ENCODE assay signal across 9 mouse cellular contexts in genomic region chr19:46505646-46506371, GRCm38 (mm10). TPM values are rescaled to one million over a fixed set of nuclear protein-coding genes. Genes with fewer than 3 reads are reported as not detected.
A peak's percentile ranks its signal among the peaks of the same experiment; 100 is the strongest.
DNase-seq lines count a peak whose midpoint lies in the region; ATAC-seq and TF ChIP-seq lines count a peak whose summit lies in the region.
"Had no signal": no experiment of that assay in that cellular context is flagged by ENCODE, and none has a peak within 500 bp of the region (broad histone marks: within the 10 kb centered on the region; RNA-seq: fewer than 3 reads in every experiment).

No protein-coding gene starts in this region.

- WGBS in embryonic facial prominence, embryonic 15.5 days: 79% methylated on average over 8 of the region's 8 CpGs
- 85% methylated on average over 8 of the region's 8 CpGs for WGBS in limb, embryonic 12.5 days
- 56% methylated on average over 8 of the region's 8 CpGs for WGBS in midbrain, postnatal 0 days

- peak overlapping the region; percentile 87 for H3K4me3 ChIP-seq in embryonic facial prominence, embryonic 15.5 days (replicated peaks)
- 0 out of 2 replicates have a peak overlapping the region, but pooled peaks have one; percentile 88 for H3K4me3 ChIP-seq in limb, embryonic 12.5 days (replicated peaks)
- peak overlapping the region; percentile 99; the same call in 1 of the 2 replicates for H3K4me3 ChIP-seq in midbrain, postnatal 0 days (ENCODE audit: low read depth, low read length)

- no peak overlapping the region for H3K27ac ChIP-seq in embryonic facial prominence, embryonic 15.5 days (replicated peaks)
- H3K27ac ChIP-seq in limb, embryonic 12.5 days: no peak overlapping the region
- H3K27ac ChIP-seq in midbrain, postnatal 0 days (ENCODE audit: low read depth, low read length): no peak overlapping the region

- H3K9ac ChIP-seq in embryonic facial prominence, embryonic 15.5 days: no peak overlapping the region
- H3K9ac ChIP-seq in limb, embryonic 12.5 days (replicated peaks): no peak overlapping the region
- H3K9ac ChIP-seq in midbrain, postnatal 0 days (replicated peaks; ENCODE audit: low read length, poor library complexity, severe bottlenecking): peak overlapping the region; percentile 97; the same call in 1 of the 2 replicates

- H3K9me3 ChIP-seq in embryonic facial prominence, embryonic 15.5 days (replicated peaks): no peaks in the 10 kb centered on the region
- no peaks in the 10 kb centered on the region for H3K9me3 ChIP-seq in limb, embryonic 12.5 days
- H3K9me3 ChIP-seq in midbrain, postnatal 0 days (ENCODE audit: low read length): no peaks in the 10 kb centered on the region

- peaks cover 17% of the 10 kb centered on the region for H3K36me3 ChIP-seq in embryonic facial prominence, embryonic 15.5 days
- H3K36me3 ChIP-seq in limb, embryonic 12.5 days: peaks cover 54% of the 10 kb centered on the region
- H3K36me3 ChIP-seq in midbrain, postnatal 0 days (ENCODE audit: insufficient read depth, low read length): no peaks in the 10 kb centered on the region; the same call in 1 of the 2 replicates

- H3K4me2 ChIP-seq in embryonic facial prominence, embryonic 15.5 days (replicated peaks): peak overlapping the region; percentile 94
- 0 out of 2 replicates have a peak overlapping the region, but pooled peaks have one; percentile 24 for H3K4me2 ChIP-seq in limb, embryonic 12.5 days
- peak overlapping the region; percentile 98 for H3K4me2 ChIP-seq in midbrain, postnatal 0 days (ENCODE audit: low read depth, low read length, poor library complexity, severe bottlenecking)

- DNase-seq in kidney, adult 9 months: peak; percentile 43
- DNase-seq in kidney, adult 8-10 months: no peak
- no peak for DNase-seq in midbrain, postnatal 0 days (ENCODE audit: low spot score)
- DNase-seq in B cell, adult 2 months: no peak
- DNase-seq in right cerebral cortex, postnatal 10 days (ENCODE audit: low spot score in 2 of 2): no peak
- DNase-seq in right cerebral cortex, adult 2 months (ENCODE audit: low spot score in 2 of 2): no peak

- H3K27me3 ChIP-seq in embryonic facial prominence, embryonic 15.5 days: no peaks in the 10 kb centered on the region
- H3K27me3 ChIP-seq in limb, embryonic 12.5 days: no peaks in the 10 kb centered on the region
- no peaks in the 10 kb centered on the region for H3K27me3 ChIP-seq in midbrain, postnatal 0 days (ENCODE audit: insufficient read depth, low read length)
- H3K27me3 ChIP-seq: Patski had no signal

- ATAC-seq in embryonic facial prominence, embryonic 15.5 days (ENCODE audit: insufficient number of reproducible peaks, low FRiP score, low TSS enrichment, low read depth): no peak
- no peak for ATAC-seq in limb, embryonic 12.5 days (ENCODE audit: insufficient number of reproducible peaks, insufficient read depth, low FRiP score, low TSS enrichment, low read depth)
- ATAC-seq in midbrain, postnatal 0 days (ENCODE audit: low FRiP score): no peak
- ATAC-seq: Patski had no signal

- no peak for TF ChIP-seq CTCF in midbrain, postnatal 0 days (IDR thresholded peaks at IDR 0.05)

- H3K4me1 ChIP-seq in embryonic facial prominence, embryonic 15.5 days: peaks cover 72% of the 10 kb centered on the region
- peaks cover 72% of the 10 kb centered on the region for H3K4me1 ChIP-seq in limb, embryonic 12.5 days (replicated peaks)
- peaks cover 36% of the 10 kb centered on the region for H3K4me1 ChIP-seq in midbrain, postnatal 0 days (ENCODE audit: insufficient read depth, low read length)

RNA-seq across cellular contexts. Expression of gene Trim8, which starts 4.3 kb away (rescaled TPM):
- 20.7 and 21.7 TPM in 2 replicates for polyA plus RNA-seq in embryonic facial prominence, embryonic 15.5 days (2015; fragmentation: Nextera tagmentation; extraction: Ambion mirVana)
- polyA plus RNA-seq in limb, embryonic 12.5 days (2016; fragmentation: Nextera tagmentation; extraction: Ambion mirVana): 17.3 and 21.5 TPM in 2 replicates
- 96.6 and 103 TPM in 2 replicates for total RNA-seq in midbrain, postnatal 0 days (2014; rRNA removed)
- 27.8 and 30.4 TPM in 2 replicates for polyA plus RNA-seq in midbrain, postnatal 0 days (2015; fragmentation: Nextera tagmentation; extraction: Ambion mirVana)

Comparison
In these comparisons a context has a peak if more than half of its experiments do, and no peak if none do; other contexts are left out.
1. H3K4me2 ChIP-seq: peak in every context shown above with its lines; median percentile 98 in midbrain, postnatal 0 days; 94 in embryonic facial prominence, embryonic 15.5 days; 24 in limb, embryonic 12.5 days.